Mouse (Mus musculus) embryo, embryonic 10.5 days (tissue): ENCODE measurements around the gene Crlf3.
A peak's percentile ranks its signal among the peaks of the same experiment; 100 is the strongest.

Experiments
- DNase-seq: peaks from one replicate; pipeline ENCODE4 v3.0.0-alpha.2; 2015; ENCODE audit warnings: low spot score

Gene Crlf3

DNA sequence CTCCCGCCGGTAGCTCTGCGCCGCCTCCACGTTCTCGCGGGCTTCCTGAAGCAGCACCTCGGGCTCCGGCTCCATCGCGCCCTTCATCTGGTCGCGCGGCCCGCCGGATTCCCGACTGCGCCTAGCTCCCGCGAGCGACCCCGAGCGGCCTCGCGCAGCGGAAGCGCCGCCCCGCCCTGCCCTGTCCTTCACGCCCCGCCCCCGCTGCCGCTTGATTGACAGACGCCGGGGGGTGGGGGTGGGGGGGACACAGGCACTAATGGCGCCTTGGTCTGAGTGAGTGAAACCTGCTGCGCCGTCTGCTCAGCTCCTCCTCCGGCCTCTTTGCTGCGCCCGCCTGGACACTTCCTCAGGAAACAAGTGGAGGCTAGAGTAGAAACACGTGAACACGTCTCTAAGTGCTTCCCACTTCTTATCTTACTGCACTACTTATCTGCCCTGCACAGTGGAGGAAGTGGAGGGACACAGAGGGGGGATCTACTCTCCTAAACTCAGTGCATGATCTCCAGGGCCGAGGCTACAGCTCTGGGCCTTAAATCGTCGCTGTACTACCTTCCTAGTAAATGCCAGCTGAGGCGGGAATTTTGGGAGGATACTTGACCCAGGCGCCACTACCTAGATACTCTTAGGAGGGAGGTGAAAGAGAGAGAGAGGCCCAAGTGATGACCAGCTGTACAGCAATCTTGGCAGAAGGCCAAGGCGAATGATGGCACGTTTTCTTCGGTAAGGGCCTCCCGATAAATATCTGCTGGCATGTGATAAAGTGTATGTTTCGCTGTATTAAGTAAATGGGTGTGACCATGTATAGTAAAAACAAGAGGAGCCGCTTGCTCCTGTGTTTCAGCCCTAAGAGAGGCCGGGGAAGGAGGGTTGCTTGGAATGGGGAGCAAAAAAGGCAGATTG lies at the start of gene Crlf3:
TSS of gene Crlf3 (minus strand) at position 166 of the 903 bp plus-strand sequence.
- DNase-seq, result peak; percentile 96

DNA sequence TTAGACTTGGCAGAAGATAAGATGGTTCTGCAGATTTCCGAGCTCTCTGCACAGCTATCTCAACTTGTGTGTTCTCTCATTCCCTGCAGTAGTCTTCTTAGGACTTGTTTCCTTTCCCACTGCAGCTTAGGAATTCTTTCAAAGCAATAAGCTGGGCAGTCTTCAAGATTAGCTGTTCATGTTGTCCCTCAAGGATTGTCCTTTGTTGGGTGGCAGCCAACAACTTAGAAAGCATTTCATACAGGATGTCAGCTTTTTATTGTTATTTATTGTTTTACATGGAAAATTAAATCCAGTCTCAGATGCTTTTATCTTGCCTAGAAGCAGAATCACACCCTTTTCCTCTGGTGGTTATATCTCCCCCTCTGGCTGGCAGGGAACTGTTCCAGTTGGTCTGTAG lies 35.6 kb upstream of the Crlf3 start:
- DNase-seq, result no peak

DNA sequence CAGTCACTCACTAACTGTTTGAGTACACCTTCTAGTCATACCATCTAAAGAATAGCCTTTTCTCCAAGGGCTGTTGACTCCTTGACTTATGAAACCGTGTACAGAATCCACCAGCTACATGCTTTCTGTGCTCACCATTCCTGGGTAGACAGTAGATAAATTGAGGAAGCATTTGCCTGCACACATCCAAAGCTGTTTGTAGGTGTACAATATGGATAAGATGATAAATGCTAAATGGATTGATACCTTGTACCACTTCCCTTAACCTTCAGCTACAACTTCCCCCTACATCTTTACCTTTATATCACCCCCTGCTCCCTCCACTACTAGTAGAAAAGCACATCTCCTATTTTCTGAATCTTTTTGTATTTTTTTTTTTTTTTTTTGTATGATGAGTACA lies 23.6 kb upstream of the Crlf3 start:
- DNase-seq, result no peak

DNA sequence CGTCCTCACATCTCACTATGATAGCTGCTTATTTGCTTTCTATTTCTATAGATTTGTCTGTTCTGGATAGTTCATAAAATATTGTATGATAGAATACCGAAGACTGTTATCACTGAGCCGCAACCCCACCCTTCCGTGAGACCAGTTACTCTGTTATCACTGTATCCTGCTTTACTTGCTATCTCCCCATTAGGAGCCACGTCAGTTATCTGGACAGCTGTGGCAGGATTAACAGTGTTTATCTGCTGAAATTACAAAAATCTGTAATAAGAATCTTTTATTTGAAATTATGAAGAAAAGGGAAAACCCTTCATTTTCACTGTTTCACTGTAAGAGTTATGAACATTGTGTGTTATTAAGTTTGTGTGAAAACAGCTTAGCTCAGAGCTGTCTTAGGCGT lies 20.5 kb upstream of the Crlf3 start:
- no peak for DNase-seq

DNA sequence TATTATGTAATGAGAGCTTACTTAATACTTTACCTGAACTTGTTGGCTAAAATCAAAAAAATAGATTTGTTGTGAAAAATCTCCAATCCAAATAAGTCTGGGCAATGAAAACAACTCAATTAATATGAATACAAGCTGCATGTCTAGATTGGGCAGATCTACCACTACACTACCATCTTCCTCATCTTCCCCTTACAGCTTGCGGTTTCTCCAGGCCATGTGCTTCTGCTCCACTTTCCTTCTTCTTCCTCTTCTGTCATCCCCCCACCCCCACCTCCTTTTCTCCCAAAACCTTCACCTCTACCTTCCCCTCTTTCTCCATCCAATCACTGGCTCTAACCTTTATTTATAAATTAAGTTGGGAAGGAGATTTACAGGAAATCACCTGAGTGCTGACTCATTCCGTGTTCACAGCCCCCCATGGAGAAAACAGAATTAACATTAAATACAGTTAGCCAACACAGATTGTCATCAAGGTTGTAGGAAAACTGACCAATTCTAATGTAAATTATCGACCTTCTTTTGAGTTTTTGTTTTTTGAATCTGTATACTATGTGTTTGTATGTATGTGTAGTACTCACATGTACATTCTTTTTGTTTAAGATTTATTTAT lies 17.8 kb upstream of the Crlf3 start:
- no peak for DNase-seq

DNA sequence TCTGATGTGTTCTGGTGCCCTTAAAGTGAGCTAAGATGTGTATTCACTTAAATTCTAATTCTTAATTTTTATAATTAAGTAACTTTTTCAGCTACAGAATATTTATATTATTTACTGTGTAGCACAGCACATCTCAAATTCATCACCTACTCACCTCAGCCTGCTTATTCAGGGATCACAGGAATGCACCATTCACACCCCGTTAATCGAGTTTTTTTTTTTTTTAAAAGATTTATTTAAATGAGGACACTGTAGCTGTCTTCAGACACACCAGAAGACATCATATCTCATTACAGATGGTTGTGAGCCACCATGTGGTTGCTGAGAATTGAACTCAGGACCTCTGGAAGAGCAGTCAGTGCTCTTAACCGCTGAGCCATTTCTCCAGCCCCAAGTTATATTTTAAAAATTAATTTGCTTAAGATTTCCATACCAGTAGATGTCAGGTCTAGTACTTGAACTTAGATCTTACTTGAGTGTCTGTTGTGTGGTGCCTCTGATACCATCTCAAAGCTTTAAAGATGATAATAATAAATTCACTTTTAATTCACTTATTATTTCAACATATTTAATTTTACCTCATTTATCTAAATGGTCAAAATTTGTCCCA lies 9.9 kb upstream of the Crlf3 start:
- DNase-seq, result no peak

DNA sequence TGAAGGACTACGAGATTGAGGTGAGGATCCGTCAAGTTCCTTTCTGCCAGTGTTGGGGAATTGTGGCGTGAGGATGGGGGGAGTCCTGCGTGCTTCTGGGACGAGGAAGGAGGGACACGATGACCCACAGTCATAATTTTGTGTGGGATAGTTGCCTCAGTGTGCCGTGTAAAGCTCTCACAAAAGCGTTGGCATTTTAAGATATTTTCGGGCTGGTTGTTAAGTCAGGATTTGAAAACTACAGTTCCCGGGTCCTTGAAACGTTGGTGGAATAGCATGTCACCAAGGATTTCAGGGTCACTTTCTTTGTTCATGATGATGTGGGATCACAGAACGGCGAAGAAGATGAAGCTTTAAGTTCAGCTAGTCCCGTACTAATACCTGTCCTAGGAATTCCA lies 9.0 kb upstream of the Crlf3 start:
- peak; percentile 38 for DNase-seq

DNA sequence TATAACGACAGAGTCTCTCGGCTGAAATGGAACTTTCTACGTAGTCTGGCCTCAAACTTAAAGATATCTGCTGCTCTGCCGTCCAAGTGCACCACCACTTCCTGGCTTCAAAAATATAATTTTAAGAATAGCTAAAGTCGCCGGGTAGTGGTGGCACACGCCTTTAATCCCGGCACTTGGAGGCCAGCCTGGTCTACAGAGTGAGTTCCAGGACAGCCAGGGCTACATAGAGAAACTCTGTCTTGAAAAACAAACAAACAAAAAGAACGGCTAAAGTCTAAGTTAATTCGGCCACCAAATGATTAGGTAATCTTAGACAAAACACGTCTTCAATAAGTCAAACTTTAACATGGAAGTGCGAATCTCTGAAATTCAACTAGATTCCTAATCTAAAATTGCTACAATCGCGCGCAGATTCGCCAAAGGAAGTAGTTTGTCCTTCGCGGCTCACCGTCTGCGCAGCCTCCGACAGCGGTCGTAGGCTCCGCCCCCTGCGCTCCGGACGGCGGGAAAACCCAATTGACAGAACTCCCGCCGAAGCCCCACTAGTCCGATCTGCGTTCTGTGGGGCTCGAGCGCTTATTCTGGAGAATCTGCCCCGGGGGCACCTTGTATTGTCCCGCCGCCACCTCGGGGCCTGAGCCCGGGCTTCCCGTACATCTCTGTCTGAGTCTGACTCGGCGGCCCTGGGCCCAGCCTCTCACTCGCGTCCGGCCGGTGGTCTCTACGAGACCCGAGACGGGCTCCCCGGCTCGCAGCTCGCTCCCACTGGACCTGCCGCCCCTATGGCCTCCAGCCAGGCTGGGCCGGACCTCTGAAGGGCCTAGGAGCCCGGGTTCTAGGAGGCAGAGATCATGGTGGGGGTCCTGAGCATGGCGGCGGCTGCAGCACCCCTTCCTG lies 8.4 kb upstream of the Crlf3 start, which contains the start of gene Atad5:
TSS of gene Atad5 (plus strand) at position 484 of the 900 bp plus-strand sequence.
- peak; percentile 94 for DNase-seq

DNA sequence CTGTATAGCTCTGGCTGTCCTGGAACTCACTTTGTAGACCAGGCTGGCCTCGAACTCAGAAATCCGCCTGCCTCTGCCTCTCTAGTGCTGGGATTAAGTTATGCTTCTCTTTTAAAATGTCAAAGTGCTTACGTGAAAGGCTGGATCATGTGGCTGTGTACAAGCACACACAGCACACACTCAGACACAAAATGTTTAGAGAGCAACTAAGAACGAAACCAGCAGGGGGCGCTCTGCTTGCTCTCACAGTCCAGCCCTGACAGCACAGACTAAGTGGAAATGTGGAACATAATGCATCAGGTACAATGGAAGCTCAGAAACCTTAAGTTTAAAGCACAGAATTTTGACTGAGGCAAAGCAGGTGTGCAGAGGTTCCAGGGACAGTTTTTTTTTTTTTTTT lies 6.1 kb upstream of the Crlf3 start:
- peak; percentile 94 for DNase-seq

DNA sequence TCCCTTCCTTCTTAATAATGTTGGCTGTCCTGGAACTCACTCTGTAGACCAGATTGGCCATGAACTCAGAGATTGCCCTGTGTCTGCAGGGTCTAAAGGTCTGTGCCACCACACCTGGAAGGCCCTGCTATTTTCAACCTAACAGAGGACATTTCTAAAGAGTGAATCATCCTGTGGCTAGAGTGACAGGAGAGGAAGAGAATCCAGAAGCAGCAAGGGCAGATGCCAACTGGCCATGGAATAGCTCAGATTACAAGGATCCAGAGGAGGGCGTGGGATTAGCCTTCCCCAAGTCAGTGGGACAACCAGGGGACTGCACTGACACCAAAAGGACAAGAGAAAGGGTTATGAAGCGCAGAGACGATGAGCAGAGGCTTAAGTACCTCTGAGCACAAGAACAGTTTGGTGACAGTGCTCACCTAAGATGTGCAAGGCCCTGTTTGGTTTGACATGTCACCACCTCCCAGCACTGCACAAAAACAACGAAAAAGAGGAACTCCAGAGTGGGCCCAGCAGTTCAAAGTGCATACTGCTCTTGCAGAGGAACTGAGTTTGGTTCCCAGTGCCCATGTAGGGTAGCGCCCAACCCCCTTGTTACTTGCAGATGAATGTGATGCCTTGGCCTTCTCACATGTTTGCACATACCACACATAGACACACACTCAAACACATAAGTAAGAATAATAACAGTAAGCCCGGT lies 4.7 kb upstream of the Crlf3 start:
- DNase-seq, result no peak

DNA sequence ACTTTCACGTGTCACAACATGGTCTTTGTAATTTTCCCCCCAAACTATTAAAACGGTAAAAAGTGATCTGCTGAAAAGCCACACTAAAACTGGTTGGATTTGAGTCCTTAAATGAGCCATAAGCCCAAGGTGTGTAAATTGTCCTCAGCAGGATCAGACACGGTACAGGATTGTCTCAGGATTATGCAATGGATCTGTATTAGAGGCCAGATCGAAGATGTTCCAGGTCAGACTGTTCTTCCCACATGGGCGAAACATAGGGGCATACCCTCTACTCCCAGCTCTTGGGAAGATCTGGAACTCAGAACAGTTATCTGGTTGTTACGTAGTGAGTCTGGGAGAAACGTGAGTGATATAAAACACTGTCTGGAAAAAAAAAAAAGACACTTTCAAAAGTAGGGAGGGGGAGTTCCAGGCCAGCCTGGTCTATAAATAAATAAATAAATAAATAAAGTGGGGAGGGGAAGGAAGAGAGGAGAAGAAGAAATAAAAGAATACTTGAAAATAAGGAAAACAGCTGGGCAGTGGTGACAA lies 1.1 kb upstream of the Crlf3 start:
- DNase-seq, result no peak

DNA sequence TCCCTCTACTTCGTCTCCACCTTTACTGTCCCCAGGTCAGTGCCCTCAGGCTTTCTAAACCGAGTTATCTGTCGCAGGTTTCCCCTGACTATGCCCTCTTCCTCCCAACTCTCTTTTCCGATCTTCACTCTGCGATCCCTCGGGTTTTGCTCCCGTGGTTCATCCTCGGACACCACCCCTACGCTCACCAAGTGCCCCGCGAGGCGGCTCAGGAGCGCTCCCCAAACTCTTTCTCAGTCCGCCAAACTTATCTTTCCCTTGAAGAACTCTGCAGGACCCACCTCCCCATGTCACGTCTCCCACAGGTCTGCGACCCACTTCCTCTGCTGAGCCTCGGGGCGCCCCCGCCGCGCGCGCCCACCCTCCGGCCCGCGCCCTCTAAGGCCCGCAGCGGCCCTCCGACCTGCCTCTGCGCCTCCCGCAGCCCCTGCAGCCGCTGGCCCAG lies 388 bp downstream of the Crlf3 start:
- DNase-seq, result peak; percentile 51

DNA sequence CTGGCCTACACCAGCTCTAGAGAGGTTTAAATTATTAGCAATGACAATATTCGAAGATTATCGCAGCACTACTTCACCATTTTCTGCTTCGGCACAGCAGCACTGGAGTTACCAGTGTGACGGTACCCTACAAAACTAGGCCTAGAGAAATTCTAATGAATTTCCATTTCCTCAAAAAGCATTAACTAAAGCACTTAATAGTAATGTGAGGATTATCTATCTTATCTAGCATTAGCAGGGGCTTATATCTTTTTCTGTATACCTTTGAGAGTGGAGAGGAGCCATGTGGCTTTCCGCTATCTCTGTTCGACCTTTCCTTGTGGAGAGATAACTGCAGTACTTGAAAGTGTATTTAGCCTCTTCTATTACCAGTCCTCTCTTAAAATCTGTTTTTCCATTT lies 1.0 kb downstream of the Crlf3 start:
- DNase-seq, result no peak

DNA sequence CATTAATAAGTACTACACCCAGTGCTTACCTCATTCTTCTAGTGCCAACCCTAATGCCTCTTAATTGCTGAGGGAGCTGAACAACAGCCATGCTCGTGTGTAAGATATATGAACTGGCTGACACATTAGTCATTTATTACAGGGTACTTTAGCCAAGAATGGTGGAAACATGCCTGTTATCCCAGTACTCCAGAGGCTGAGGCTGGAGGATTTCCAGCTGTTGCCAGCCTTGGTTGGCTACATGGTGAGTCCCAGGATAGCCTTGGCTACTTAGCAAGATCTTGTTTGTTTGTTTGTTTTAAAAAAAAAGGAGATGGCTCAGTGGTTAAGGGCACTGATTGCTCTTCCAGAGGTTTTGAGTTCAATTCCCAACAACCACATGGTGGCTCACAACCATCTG lies 2.0 kb downstream of the Crlf3 start:
- no peak for DNase-seq

DNA sequence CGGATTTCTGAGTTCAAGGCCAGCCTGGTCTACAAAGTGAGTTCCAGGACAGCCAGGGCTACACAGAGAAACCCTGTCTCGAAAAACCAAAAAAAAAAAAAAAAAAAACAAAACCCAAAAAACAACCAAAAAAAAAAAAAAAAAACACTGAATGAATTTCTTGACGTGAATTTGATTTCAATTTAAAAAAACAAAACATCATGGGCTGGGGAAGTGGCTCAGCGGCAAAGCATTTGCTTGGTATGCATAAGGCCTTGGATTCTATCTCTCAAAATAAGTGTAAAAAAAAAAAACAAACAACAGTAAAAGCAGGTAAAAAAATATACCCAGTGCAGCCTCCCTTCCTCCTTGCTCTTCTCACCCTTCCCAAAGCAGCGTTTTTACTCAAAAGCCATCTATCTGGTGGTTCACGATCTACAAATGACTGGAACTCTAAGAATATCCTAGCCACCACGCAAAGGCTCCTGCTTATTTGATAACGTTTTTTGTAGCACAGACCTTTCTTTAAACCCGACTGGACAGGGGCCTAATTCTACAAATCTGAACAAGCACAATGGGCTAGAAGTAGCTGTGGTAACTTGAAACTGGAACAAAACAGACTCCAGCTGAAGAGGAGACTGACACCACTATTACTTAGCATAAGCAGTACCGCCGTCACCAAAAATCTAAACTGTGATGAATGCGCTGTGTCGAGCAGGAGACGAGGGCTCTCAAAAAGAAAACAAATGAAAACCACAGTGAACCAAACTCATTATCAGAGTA lies 2.8 kb downstream of the Crlf3 start:
- DNase-seq, result no peak

DNA sequence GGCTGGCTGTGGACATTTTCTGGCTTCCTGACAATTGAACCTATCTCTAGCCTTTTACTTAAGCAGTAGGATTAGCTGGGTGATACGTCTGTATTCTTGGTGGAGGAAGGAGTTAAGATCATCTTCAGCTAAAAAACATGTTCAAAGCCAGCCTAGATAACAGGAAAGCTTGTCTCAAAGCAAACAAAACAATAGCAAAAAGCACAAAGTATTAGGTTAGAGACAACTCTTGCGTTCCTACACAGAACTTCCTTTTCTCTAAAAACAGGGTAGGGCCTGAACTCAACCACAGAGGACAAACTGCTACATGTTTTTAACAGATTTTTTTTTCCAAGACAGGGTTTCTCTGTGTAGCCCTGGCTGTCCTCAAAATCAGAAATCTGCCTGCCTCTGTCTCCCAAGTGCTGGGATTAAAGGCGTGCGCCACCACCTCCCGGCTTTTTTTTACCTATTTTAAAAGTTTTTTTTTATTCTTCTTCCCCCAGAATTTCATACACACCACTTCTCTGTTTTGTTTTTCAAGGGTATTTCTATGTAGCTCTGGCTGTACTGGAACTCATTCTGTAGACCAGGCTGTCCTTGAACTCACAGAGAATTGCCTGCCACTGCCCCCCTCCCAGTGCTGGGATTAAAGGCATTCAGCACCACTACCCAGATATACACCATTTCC lies 5.0 kb downstream of the Crlf3 start:
- DNase-seq, result no peak

DNA sequence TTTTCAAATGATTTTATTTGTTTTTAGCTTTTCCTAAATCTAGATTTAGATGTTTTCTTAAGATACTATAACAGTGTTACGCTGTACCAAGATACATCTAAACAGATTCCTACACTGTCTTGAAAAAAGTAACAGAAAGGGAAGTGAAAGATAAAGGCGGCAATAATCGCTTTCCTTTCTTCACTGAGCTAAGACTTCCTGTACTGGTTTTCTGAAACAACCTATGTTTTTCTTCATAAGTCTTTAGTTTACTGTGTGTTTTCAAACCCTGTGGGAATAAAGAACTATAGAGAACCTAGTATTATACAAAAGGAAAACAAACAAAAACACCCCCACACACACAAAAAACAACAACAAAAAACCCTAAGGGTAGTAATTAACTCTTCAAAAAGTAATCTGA lies 8.4 kb downstream of the Crlf3 start:
- DNase-seq, result no peak

DNA sequence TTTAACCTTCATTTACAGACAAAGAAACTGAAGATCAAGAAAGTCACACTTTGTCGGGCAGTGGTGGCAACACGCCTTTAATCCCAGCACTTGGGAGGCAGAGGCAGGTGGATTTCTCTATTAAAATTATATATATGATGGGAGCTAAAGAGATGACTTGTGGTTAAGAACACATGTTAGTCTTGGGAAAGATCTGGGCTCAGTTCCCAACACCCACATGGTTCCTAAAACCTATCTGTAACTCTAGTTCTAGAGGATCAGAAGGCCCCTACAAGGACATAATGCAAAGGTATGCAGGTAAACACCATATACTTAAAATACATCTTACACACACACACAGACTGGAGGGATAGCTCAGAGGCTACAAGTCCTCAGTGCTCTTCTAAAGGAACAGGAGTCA lies 9.8 kb downstream of the Crlf3 start:
- no peak for DNase-seq

DNA sequence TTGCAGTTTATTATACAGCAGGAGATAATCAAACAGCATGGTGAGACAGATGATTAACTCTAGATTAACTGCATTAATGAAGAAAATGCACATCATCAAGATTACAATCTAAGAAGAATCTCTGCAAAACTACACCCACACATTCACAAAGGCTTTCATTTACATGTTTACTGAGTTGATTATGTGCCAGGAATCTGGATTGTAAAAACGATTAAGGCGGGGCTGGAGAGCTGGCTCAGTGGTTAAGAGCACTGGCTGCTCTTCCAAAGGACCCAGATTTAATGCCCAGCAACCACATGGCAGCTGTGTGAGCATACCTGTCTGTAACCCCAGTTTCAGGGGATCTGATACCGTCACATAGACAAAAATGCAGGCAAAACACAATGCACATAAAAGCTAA lies 11.0 kb downstream of the Crlf3 start:
- no peak for DNase-seq

DNA sequence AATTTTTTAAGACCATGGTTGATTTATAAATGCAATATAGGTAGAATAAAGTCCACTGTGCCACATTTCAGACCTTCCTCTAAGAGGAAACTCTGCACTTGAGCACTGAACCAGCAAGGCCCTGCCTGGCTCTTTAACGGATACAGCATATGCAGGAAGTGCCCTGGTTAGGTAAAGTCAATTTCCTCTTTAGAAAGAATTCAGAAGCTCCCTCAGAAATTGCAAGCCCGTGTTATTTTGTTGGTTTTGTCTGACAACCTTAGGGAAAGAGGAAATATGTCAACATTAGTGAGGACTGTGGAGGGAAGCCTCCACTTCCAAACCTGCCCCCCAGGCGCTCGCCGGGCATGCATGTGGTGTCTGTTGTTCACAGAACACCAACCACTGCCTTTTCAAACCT lies 13.2 kb downstream of the Crlf3 start:
- no peak for DNase-seq
